Mouse (Mus musculus): ENCODE measurements at regions not wholly inside any gene's neighbourhood (a gene's known extent, or its start where the extent isn't known, plus 50 kb on each side); places are given as distances from the start of the nearest gene placed in this dataset.

GRCm38 (mm10) chr12:64137997-64138396, 336.5 kb downstream of the Fscb start:
- no peak for DNase-seq (ENCODE audit: low read depth, low spot score)

GRCm38 (mm10) chr12:64116438-64116837, 358.1 kb downstream of the Fscb start:
- no peak for DNase-seq (ENCODE audit: low read depth, low spot score)

- no peak for DNase-seq (ENCODE audit: low read depth, low spot score)
Observed at GRCm38 (mm10) chr12:64114476-64114875, 360.0 kb downstream of the Fscb start.

GRCm38 (mm10) chr12:64104214-64104613, 370.3 kb downstream of the Fscb start:
- peak; percentile 38 for DNase-seq (ENCODE audit: low read depth, low spot score)

- no peak for DNase-seq (ENCODE audit: low read depth, low spot score)
Observed at GRCm38 (mm10) chr12:64076789-64077188, 397.7 kb downstream of the Fscb start.

- DNase-seq (ENCODE audit: low read depth, low spot score): no peak
Observed at GRCm38 (mm10) chr12:64045528-64045927, 429.0 kb downstream of the Fscb start.

- DNase-seq (ENCODE audit: low read depth, low spot score): peak; percentile 6
Observed at GRCm38 (mm10) chr12:64008631-64009030, 465.9 kb downstream of the Fscb start.

Data from A20 (cell line).